Mouse (Mus musculus) bone marrow, adult 2 months (tissue): ENCODE results near the gene Syce1l.

Source experiments
- CTCF ChIP-seq: fragments of 200-500 bp; IDR thresholded peaks from 2 replicates; pipeline ENCODE4 v1.5.1; 2011; ENCODE audit warnings: low read length, control low read depth; ENCODE audit not compliant: control insufficient read depth, insufficient read depth
- POLR2A ChIP-seq: fragments of 200-500 bp; IDR thresholded peaks from 2 replicates; pipeline ENCODE4 v1.6.1; 2011; ENCODE audit warnings: low read depth, mild to moderate bottlenecking, control low read depth, low read length, borderline replicate concordance; ENCODE audit not compliant: control insufficient read depth

GRCm38 (mm10) chr8:113676811-113677210 lies 33.8 kb downstream of the Syce1l start:
- TF ChIP-seq POLR2A, result no peak
- TF ChIP-seq CTCF, result no peak
